Mouse (Mus musculus) heart, adult 2 months (tissue): ENCODE data around the gene Smox.

ENCODE experiments used
- CTCF ChIP-seq: fragments of 200-600 bp; IDR thresholded peaks from 2 replicates; pipeline ENCODE4 v1.8.1; 2022; ENCODE audit warnings: antibody characterized with exemption, mild to moderate bottlenecking, moderate library complexity
- EP300 ChIP-seq: fragments of 200-500 bp; IDR thresholded peaks from 2 replicates; pipeline ENCODE4 v1.6.1; 2011; ENCODE audit warnings: low read depth, low read length, control low read depth; ENCODE audit not compliant: insufficient read depth
- POLR2A ChIP-seq: fragments of 200-500 bp; IDR thresholded peaks from 2 replicates; pipeline ENCODE4 v1.6.1; 2011; ENCODE audit warnings: mild to moderate bottlenecking, low read depth, low read length, control low read depth; ENCODE audit not compliant: insufficient read depth

DNA sequence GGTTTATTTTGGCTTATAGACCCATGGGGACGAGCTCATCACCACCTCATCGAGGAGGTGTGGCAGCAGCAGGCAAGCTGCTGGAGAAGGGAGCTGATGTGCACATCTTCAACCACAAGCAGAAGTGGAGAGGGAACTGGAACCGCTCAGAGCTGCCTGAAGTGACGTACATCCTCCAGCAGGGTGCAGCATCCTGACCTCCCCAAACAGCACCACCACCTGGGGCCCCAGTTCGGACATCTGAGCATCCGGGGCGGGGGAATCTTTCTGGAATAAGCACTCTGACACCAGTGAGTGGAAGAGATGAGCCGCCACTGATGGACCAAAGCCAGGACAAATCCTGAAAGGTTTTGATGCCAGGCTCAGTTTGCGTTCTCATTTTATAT, 39.3 kb downstream of the Smox start:
- TF ChIP-seq EP300 (0 out of 2 replicates have a peak, but pooled peaks have one; percentile 11), CTCF (peak; percentile 76), POLR2A (no peak)
